Mouse (Mus musculus) midbrain, postnatal 0 days (tissue): ENCODE data around the gene Map4. TPM values are rescaled to one million over a fixed set of nuclear protein-coding genes. Genes with fewer than 3 reads are reported as not detected.

Source experiments
- ATAC-seq: fragments of 200-750 bp; cut with Nextera tagmentation; 2 replicates; pipeline ENCODE4 v1.8.0; 2017; ENCODE audit warnings: moderate number of reproducible peaks, mild to moderate bottlenecking, moderate TSS enrichment, moderate library complexity; ENCODE audit not compliant: low FRiP score
- DNase-seq: peaks from one replicate; pipeline ENCODE4 v3.0.0-alpha.2; 2015; ENCODE audit warnings: low spot score
- H3K27ac ChIP-seq: fragments of 300-500 bp; sonication (generic); 2 replicates; pipeline ENCODE4 v1.5.1; 2014; ENCODE audit warnings: low read depth, mild to moderate bottlenecking, low read length, mixed read lengths
- H3K27me3 ChIP-seq: fragments of 300-500 bp; sonication (generic); 2 replicates; pipeline ENCODE4 v1.6.1; 2014; ENCODE audit warnings: low read length, control low read depth, mixed read lengths; ENCODE audit not compliant: insufficient read depth
- H3K36me3 ChIP-seq: fragments of 300-500 bp; sonication (generic); 2 replicates; pipeline ENCODE4 v1.6.1; 2014; ENCODE audit warnings: low read length, control low read depth, mixed read lengths; ENCODE audit not compliant: insufficient read depth
- H3K4me1 ChIP-seq: fragments of 300-500 bp; sonication (generic); 2 replicates; pipeline ENCODE4 v1.6.1; 2014; ENCODE audit warnings: mild to moderate bottlenecking, control low read depth, antibody characterized with exemption, low read length, mixed read lengths; ENCODE audit not compliant: insufficient read depth
- H3K4me2 ChIP-seq: fragments of 300-500 bp; sonication (generic); 2 replicates; pipeline ENCODE4 v1.6.1; 2014; ENCODE audit warnings: low read depth, mild to moderate bottlenecking, low read length, mixed read lengths; ENCODE audit not compliant: poor library complexity, severe bottlenecking
- H3K4me3 ChIP-seq: fragments of 300-500 bp; sonication (generic); 2 replicates; pipeline ENCODE4 v1.5.1; 2014; ENCODE audit warnings: low read depth, mild to moderate bottlenecking, low read length, moderate library complexity
- H3K9ac ChIP-seq: fragments of 300-500 bp; sonication (generic); replicated peaks from 2 replicates; pipeline ENCODE4 v1.6.1; 2014; ENCODE audit warnings: mild to moderate bottlenecking, low read length, moderate library complexity, mixed read lengths; ENCODE audit not compliant: poor library complexity, severe bottlenecking
- H3K9me3 ChIP-seq: fragments of 300-500 bp; sonication (generic); 2 replicates; pipeline ENCODE4 v1.6.1; 2016; ENCODE audit warnings: low read length, control low read depth
- CTCF ChIP-seq: IDR thresholded peaks from 2 replicates; pipeline ENCODE4 v1.5.1; 2016; ENCODE audit warnings: antibody characterized with exemption, mild to moderate bottlenecking
- WGBS: fragments of 180-500 bp; shearing (Covaris S2); extraction: QIAGEN DNeasy Blood & Tissue Kit; methylation state at CpG from one replicate; pipeline ENCODE4 v1.1.7; 2014; 5-methylcytosine and 5-hydroxymethylcytosine counted together
- polyA plus RNA-seq: library from polyadenylated mRNA; unstranded; fragments of >200 nt; fragmentation: Nextera tagmentation; extraction: Ambion mirVana; gene quantifications from 2 replicates; pipeline ENCODE4 v1.2.1, GENCODE M21; 2015
- total RNA-seq: library from RNA; depleted of rRNA; stranded (reverse); fragments of >200 nt; gene quantifications from 2 replicates; pipeline ENCODE4 v1.2.3, GENCODE M21; 2014

Map4 gene
- total and polyA plus RNA-seq, 2 experiments from 2014 or later = 225 to 293 TPM

GRCm38 (mm10) chr9:109930752-109931151 lies 508 bp upstream of the Map4 start:
- H3K36me3 ChIP-seq = no peaks in the 10 kb centered on the region
- H3K27me3 ChIP-seq = no peaks in the 10 kb centered on the region
- 77% methylated on average over 6 of the region's 6 CpGs for WGBS
- TF ChIP-seq CTCF = no peak
- peak overlapping the region; percentile 67 for H3K4me3 ChIP-seq
- H3K9me3 ChIP-seq = no peaks in the 10 kb centered on the region
- no peak overlapping the region for H3K9ac ChIP-seq
- ATAC-seq = no peak
- peak overlapping the region; percentile 39 for H3K4me2 ChIP-seq
- DNase-seq = no peak
- no peaks in the 10 kb centered on the region for H3K4me1 ChIP-seq
- peak overlapping the region; percentile 89; the same call in 1 of the 2 replicates for H3K27ac ChIP-seq

GRCm38 (mm10) chr9:109932361-109932755 lies 1.1 kb downstream of the Map4 start:
- H3K36me3 ChIP-seq = no peaks in the 10 kb centered on the region
- no peak for TF ChIP-seq CTCF
- H3K4me2 ChIP-seq = peak overlapping the region; percentile 71
- peak; percentile 17 for DNase-seq
- H3K9ac ChIP-seq = peak overlapping the region; percentile 72
- no peaks in the 10 kb centered on the region for H3K27me3 ChIP-seq
- H3K4me3 ChIP-seq = peak overlapping the region; percentile 67
- no peak for ATAC-seq
- WGBS = under 1% methylated on average over 20 of the region's 20 CpGs
- H3K9me3 ChIP-seq = no peaks in the 10 kb centered on the region
- H3K27ac ChIP-seq = peak overlapping the region; percentile 89
- no peaks in the 10 kb centered on the region for H3K4me1 ChIP-seq

- peak; percentile 35 for TF ChIP-seq CTCF
- Histone ChIP-seq H3K27me3 (no peaks in the 10 kb centered on the region), H3K9me3 (no peaks in the 10 kb centered on the region), H3K36me3 (no peaks in the 10 kb centered on the region), H3K4me2 (peak overlapping the region; percentile 71), H3K9ac (peak overlapping the region; percentile 72), H3K27ac (peak overlapping the region; percentile 89; the same call in 1 of the 2 replicates), H3K4me1 (no peaks in the 10 kb centered on the region), H3K4me3 (peak overlapping the region; percentile 67)
- DNase-seq (peak; percentile 56), ATAC-seq (no peak)
- under 1% methylated on average over 12 of the region's 12 CpGs for WGBS
Observed at GRCm38 (mm10) chr9:109932756-109933375, 1.6 kb downstream of the Map4 start.

GRCm38 (mm10) chr9:109939401-109939800 lies 8.1 kb downstream of the Map4 start:
- H3K4me1 ChIP-seq = no peaks in the 10 kb centered on the region
- H3K9ac ChIP-seq = no peak overlapping the region
- no peaks in the 10 kb centered on the region for H3K9me3 ChIP-seq
- H3K4me3 ChIP-seq = no peak overlapping the region
- 88% methylated on average over 3 of the region's 3 CpGs for WGBS
- no peak overlapping the region for H3K27ac ChIP-seq
- peak; percentile 31 for TF ChIP-seq CTCF
- no peaks in the 10 kb centered on the region for H3K27me3 ChIP-seq
- DNase-seq = no peak
- no peak overlapping the region for H3K4me2 ChIP-seq
- no peaks in the 10 kb centered on the region for H3K36me3 ChIP-seq
- no peak for ATAC-seq

- H3K4me3 ChIP-seq = no peak overlapping the region
- no peak for TF ChIP-seq CTCF
- H3K27ac ChIP-seq = no peak overlapping the region
- no peaks in the 10 kb centered on the region for H3K4me1 ChIP-seq
- H3K27me3 ChIP-seq = no peaks in the 10 kb centered on the region
- DNase-seq (no peak), ATAC-seq (no peak)
- WGBS = 47% methylated on average over 4 of the region's 4 CpGs
- H3K4me2 ChIP-seq = no peak overlapping the region
- no peak overlapping the region for H3K9ac ChIP-seq
- H3K36me3 ChIP-seq = no peaks in the 10 kb centered on the region
- no peaks in the 10 kb centered on the region for H3K9me3 ChIP-seq
Observed at GRCm38 (mm10) chr9:109942796-109943195, 11.5 kb downstream of the Map4 start.

- 92% methylated on average over 2 of the region's 2 CpGs for WGBS
- Histone ChIP-seq H3K4me1 (no peaks in the 10 kb centered on the region), H3K4me3 (no peak overlapping the region), H3K36me3 (no peaks in the 10 kb centered on the region), H3K9ac (no peak overlapping the region), H3K27me3 (no peaks in the 10 kb centered on the region), H3K4me2 (no peak overlapping the region), H3K9me3 (no peaks in the 10 kb centered on the region), H3K27ac (no peak overlapping the region)
- no peak for TF ChIP-seq CTCF
- ATAC-seq (no peak), DNase-seq (no peak)
Observed at GRCm38 (mm10) chr9:109944712-109945111, 13.5 kb downstream of the Map4 start.
